Mouse (Mus musculus) C2C12 (cell line): ENCODE data around the gene Ss18l2.

Experiments used
- CEBPB ChIP-seq: IDR thresholded peaks from one replicate; pipeline ENCODE4 v1.6.1; 2011; ENCODE audit warnings: low read depth, mild to moderate bottlenecking, control low read depth, moderate library complexity
- CTCF ChIP-seq: IDR thresholded peaks from one replicate; pipeline ENCODE4 v1.5.1; 2011; ENCODE audit not compliant: control insufficient read depth, insufficient read depth, insufficient read length
- FOSL1 ChIP-seq: IDR thresholded peaks from one replicate; pipeline ENCODE4 v1.8.0; 2011; ENCODE audit warnings: mild to moderate bottlenecking, low read length; ENCODE audit not compliant: poor library complexity, insufficient read depth, severe bottlenecking
- MAX ChIP-seq: IDR thresholded peaks from one replicate; pipeline ENCODE4 v1.6.1; 2011; ENCODE audit warnings: mild to moderate bottlenecking, control low read depth
- MYOD1 ChIP-seq: IDR thresholded peaks from one replicate; pipeline ENCODE4 v1.6.1; 2011; ENCODE audit warnings: low read depth; ENCODE audit not compliant: control insufficient read depth, insufficient read length
- MYOG ChIP-seq: IDR thresholded peaks from one replicate; pipeline ENCODE4 v1.6.1; 2011; ENCODE audit not compliant: control insufficient read depth, insufficient read length; ENCODE audit errors: extremely low read depth
- USF1 ChIP-seq: IDR thresholded peaks from one replicate; pipeline ENCODE4 v1.6.1; 2011; ENCODE audit warnings: low read depth, mild to moderate bottlenecking, control low read depth, moderate library complexity

DNA sequence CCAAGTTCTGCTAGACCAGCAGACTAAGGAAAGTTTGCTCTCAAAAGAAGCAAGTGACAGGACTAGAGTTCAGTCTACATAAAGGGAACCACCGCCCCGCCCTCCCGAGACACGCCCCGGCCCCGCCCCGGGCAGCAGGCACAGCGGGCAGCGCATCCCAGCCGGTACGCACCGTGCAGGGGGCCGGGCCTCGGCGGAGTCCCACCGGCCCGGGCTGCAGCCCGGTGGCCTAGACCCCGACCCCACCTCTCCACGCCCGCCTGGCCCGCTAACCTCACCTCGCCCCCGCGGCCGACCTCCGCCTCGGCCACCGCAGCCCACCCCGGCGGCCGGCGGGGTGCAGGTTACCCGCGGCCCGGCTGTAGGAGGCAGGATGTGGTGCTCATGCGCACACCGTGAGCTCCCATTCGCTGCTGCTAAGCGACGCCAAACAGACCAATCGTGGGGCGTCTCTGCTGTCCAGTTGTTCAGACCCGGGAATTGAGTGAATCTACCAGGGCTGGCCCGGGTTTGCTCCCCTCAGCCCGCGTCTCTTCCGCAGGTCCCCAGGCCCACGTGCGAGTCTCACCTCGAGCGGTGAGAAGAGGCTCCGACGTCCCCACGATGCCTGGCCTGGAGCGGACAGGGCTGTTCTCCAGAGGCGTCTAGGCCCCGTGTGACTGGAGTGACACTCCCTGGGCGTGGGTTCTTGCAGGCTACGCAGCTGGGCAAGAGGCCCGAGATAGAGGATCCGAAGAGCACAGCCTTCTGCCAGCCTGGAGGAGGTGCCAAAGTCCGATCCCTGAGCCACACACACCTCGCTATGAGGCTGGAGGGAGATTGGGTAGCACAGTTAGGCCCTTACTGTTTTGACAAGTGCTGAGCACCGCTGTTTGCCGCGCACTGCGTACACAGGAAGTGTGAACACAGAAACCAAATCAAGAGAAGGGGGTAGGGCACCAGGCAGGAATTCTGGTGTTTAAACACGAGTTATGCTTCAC lies 5.2 kb upstream of the Ss18l2 start, which contains the start of gene Sec22c:
- no peak for TF ChIP-seq CTCF
- TF ChIP-seq USF1, result no peak
- peak; percentile 33 for TF ChIP-seq MAX
- no peak for TF ChIP-seq CEBPB
- no peak for TF ChIP-seq MYOG
- TF ChIP-seq MYOD1, result no peak
- TF ChIP-seq FOSL1, result no peak
